Mouse (Mus musculus): ENCODE results near the gene Tmem181a. TPM values are rescaled to one million over a fixed set of nuclear protein-coding genes. Genes with fewer than 3 reads are reported as not detected.
"Not testable (repeated sequence)": the region's sequence is repeated elsewhere in the genome, so short reads cannot be mapped to it uniquely, and the experiment has no call there.

Gene Tmem181a
- 53.2 and 58.4 TPM in 2 replicates for polyA plus RNA-seq (2015; fragmentation: Nextera tagmentation; extraction: Ambion mirVana)

DNA sequence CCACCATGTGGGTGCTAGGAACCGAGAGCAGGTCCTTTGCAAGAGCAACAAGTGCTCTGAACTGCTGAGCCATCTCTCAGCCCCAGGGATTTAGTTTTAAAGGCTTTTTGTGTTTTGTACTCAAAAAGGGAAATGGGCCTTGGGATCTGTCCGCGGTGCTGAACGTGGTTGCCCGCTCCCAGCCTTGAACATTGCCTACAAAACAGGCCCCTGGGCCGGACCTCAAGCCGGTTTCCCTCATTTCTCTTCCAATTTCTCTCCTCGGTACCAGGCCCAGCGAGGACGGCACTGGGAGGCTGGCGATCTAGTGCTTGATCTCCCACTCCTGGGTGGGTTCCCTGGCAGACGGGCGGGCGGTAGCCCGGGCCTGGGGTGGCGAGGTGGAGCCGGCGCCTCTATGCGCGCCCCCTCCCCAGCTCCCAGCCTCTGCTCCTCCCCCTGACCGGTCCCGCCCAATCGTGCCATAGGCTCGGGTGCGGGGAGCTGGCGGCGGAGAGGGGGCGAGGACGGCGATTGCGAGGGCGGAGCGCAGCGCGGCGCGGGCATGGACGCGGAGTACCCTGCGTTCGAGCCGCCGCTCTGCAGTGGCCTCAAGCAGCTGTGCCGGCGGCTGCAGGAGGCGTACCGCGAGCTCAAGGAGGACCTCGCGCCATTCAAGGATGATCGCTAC is at the start of gene Tmem181a:
Tmem181a (plus strand) TSS at position 461 of the 670 bp plus-strand sequence.
- Histone ChIP-seq H3K27ac (replicated peaks) (peak within 1 kb of the TSS; percentile 65), H3K4me3 (peak within 1 kb of the TSS; percentile 41), H3K9ac (peak within 1 kb of the TSS; percentile 45), H3K4me2 (peak within 1 kb of the TSS; percentile 54)
- not testable (repeated sequence) for H3K9me3 ChIP-seq; H3K27me3 ChIP-seq; H3K36me3 ChIP-seq; H3K4me1 ChIP-seq (replicated peaks)
- under 1% methylated on average over 23 of the region's 51 CpGs for WGBS
- peak; percentile 92 for ATAC-seq (ENCODE audit: low FRiP score, low read depth)

DNA sequence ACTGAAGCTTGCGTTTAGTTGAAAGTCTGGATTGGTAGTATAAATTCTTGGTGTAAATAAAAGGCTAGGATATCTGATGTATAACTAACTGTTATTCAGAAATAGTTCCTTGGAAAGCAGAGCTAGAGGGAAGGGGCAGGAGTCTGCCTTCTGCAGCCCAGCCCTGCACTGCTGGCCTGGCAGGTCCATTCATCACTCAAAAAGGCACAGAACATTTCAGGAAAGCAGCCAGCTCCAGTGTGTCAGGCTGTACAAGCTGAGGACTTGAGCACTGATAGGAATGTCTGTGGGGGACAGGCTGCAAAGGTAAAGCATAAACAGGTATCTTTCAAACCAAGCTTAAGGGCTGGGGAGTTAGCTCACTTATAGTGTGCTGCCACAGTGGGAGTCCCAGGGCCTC is 44.9 kb upstream of the Tmem181a start:
- ATAC-seq (ENCODE audit: low FRiP score, low read depth): no peak
- no peak overlapping the region for H3K4me2 ChIP-seq
- no peaks in the 10 kb centered on the region for H3K4me1 ChIP-seq (replicated peaks)
- H3K9ac ChIP-seq: no peak overlapping the region
- no peak overlapping the region for H3K27ac ChIP-seq (replicated peaks)
- peaks cover 54% of the 10 kb centered on the region for H3K36me3 ChIP-seq
- H3K27me3 ChIP-seq: no peaks in the 10 kb centered on the region
- no peak overlapping the region for H3K4me3 ChIP-seq
- 88% methylated on average over 1 of the region's 1 CpGs for WGBS
- no peaks in the 10 kb centered on the region for H3K9me3 ChIP-seq

DNA sequence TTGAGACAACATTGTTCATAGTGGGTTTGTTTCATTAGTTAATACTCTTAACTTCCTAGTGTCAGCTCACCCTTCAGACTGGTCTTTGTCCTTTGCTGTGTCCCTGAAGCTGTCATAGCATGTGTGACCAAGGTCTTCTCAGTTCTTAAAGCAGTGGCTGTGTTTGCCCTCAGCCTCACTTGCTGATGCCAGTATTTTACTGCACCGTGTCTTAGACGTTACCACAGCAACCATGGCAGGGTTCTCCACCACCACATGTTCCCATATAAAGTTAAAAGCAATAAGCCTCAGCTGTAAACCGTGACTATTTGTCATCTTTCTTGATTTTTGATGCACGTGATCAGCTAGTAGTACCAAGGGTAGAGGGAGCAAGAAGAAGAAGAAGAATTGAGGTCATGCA is 41.0 kb upstream of the Tmem181a start:
- Histone ChIP-seq H3K27ac (replicated peaks) (no peak overlapping the region), H3K27me3 (no peaks in the 10 kb centered on the region), H3K9me3 (no peaks in the 10 kb centered on the region), H3K36me3 (peaks cover 43% of the 10 kb centered on the region), H3K4me1 (replicated peaks) (no peaks in the 10 kb centered on the region), H3K4me3 (no peak overlapping the region), H3K9ac (no peak overlapping the region), H3K4me2 (no peak overlapping the region)
- 88% methylated on average over 4 of the region's 4 CpGs for WGBS
- no peak for ATAC-seq (ENCODE audit: low FRiP score, low read depth)

DNA sequence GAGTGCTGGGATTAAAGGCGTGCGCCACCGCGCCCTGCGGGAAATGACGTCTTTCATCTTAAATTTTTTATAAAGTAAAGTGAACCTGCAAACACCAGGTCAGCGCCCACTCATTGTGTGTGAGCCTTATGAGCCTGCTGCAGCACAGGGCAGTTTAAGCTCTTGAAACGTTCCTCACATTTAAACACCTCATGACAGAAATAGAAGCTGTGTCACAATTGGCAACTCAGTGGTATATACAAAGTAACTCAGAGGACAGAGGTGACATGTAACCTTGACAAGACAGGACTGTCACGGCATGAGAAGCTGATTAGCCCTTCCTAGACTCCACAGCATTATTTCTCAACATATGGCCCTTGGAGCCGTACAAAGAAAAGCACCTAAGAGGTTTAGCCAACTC is 40.1 kb upstream of the Tmem181a start:
- no peaks in the 10 kb centered on the region for H3K27me3 ChIP-seq
- WGBS: 95% methylated on average over 10 of the region's 10 CpGs
- H3K36me3 ChIP-seq: peaks cover 43% of the 10 kb centered on the region
- H3K27ac ChIP-seq (replicated peaks): no peak overlapping the region
- no peak overlapping the region for H3K4me2 ChIP-seq
- no peak overlapping the region for H3K9ac ChIP-seq
- no peaks in the 10 kb centered on the region for H3K9me3 ChIP-seq
- ATAC-seq (ENCODE audit: low FRiP score, low read depth): no peak
- H3K4me1 ChIP-seq (replicated peaks): no peaks in the 10 kb centered on the region
- H3K4me3 ChIP-seq: no peak overlapping the region

DNA sequence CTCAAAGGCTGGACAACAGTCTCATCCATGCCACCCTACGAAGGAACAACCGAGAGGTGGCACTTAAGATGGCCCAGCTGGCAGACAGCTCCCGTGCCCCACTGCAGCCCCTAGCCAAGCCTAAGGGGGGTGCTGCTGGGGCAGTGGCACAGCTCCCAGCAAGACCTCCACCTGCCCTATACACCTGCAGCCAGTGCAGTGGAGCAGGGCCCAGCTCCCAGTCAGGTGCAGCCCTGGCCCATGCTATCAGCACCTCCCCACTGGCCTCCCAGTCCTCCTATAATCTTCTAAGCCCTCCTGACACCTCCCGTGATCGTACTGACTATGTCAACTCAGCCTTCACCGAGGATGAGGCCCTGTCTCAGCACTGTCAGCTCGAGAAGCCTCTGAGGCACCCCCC is 24.0 kb upstream of the Tmem181a start:
- WGBS: no CpG with 5 or more reads among the region's 7 CpGs
- not testable (repeated sequence) for H3K27me3 ChIP-seq; H3K4me3 ChIP-seq; H3K4me1 ChIP-seq (replicated peaks); H3K4me2 ChIP-seq; H3K9me3 ChIP-seq; ATAC-seq (ENCODE audit: low FRiP score, low read depth); H3K36me3 ChIP-seq; H3K27ac ChIP-seq (replicated peaks); H3K9ac ChIP-seq

DNA sequence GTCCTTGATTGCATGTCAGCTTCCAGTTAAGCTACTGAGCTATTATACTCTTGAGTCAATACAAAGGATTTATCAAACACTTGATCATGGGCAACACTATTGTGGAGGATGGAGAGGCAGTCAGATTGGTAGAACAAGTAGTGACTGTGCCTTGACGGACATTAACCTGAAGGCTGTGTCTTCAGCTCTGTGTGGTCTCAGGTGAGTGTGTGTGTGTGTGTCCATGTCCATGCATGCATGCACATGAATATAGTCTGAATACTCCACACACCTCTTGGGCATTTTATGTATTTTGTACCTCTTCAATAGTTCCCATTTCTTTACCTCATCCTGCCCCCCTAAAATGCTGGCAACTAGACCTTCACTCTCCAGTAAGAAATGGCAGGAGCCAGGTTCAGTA is 5.4 kb upstream of the Tmem181a start:
- not testable (repeated sequence) for H3K9me3 ChIP-seq; H3K36me3 ChIP-seq; H3K27ac ChIP-seq (replicated peaks); H3K9ac ChIP-seq; ATAC-seq (ENCODE audit: low FRiP score, low read depth); H3K4me2 ChIP-seq; H3K4me1 ChIP-seq (replicated peaks); H3K4me3 ChIP-seq; H3K27me3 ChIP-seq
- 96% methylated on average over 1 of the region's 1 CpGs for WGBS

DNA sequence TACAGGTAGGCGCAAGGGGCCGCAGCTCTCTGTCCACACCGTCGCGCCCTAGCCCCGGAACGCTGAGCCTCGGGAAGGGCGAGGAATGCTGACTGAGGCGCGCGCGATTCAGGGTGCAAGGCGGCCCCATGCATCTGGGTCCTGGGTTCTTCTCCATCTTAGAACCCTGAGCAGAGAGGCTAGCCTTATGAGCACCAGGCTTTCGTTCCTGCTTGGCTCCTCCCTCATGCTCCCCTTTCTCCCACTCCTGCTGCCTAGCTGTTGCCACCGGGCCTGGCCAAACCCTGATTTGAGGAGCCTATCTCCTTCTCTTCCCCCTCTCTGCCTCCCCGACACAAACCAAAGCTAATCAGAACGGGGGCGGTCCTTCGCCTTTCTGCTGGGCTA is 403 bp downstream of the Tmem181a start:
- not testable (repeated sequence) for H3K4me1 ChIP-seq (replicated peaks); H3K9me3 ChIP-seq; ATAC-seq (ENCODE audit: low FRiP score, low read depth); H3K27me3 ChIP-seq; H3K36me3 ChIP-seq
- Histone ChIP-seq H3K4me2 (peak overlapping the region; percentile 54), H3K9ac (peak overlapping the region; percentile 45), H3K27ac (replicated peaks) (peak overlapping the region; percentile 65), H3K4me3 (peak overlapping the region; percentile 41)
- WGBS: 0% methylated on average over 14 of the region's 20 CpGs

DNA sequence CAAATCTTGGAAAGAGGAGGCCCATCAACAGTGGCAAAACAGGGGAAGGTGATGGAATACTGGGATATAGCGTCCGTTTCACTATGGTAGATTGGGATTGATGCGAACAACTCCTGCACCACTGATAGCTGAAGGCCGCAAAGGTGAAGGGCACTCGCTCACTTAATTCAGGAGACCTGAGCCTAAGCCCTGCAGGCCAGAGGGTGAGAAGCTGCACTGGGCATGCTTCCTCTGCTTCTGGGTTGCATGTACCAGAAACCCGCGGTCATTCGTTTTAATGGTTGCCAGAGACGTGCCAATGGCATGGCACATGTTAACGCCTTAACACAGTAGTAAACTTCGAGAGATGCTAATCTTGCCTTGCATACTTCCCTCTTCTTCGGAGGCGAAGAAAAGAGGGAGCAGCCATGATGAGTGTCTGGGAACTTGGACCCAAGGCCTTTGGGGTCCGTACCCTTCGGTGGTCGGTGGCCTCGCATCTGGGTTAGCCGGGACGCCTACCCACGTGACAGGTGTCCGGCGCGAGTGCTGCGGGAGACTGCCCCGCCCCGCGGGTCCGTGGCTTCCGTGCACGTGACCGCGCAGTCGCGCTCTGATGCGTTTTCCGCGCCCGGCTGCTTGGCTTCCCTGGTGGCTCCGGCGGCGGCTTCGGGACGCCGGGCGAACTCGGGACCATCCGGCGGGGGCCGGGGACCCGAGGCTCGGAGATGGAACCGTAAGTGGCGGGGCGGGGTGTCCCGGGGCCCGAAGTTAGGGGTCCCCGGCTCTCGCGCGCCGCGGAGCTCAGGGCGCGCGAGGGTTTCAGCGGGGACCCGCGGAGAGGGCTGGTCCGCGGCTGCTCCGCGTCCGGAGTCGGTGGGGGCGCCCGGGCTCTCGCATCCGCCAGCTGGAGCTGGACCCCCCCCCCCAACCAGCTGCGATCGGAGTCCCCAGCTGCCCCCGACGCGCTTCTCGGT is 13.5 kb downstream of the Tmem181a start:
- H3K4me2 ChIP-seq: peak overlapping the region; percentile 72
- peak; percentile 74 for ATAC-seq (ENCODE audit: low FRiP score, low read depth)
- H3K9ac ChIP-seq: peak overlapping the region; percentile 42; the same call in 1 of the 2 replicates
- peak overlapping the region; percentile 50 for H3K4me3 ChIP-seq
- peak overlapping the region; percentile 20; the same call in 1 of the 2 replicates for H3K27ac ChIP-seq (replicated peaks)
- H3K36me3 ChIP-seq; H3K4me1 ChIP-seq (replicated peaks); H3K27me3 ChIP-seq; H3K9me3 ChIP-seq: not testable (repeated sequence)
- 4% methylated on average over 39 of the region's 84 CpGs for WGBS

DNA sequence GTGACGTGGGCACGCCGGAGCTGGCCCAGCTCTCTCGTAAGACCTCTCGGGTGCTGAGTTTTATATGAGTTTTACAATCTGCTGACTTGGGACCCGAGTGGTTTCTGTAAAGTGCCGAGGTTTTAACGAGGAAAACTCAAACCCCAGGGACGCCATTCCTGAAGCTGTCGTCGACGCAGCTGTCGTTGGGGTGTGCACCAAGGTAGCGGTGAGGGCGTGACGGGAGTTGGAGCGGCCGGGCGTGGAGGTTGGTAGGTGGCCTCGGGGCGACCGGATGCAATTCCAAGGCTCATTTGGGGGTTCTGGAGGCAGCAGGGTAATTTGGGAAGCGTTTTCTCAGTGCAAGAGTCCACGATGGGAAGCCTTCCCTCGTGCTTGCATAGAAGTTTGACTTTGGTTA is 14.2 kb downstream of the Tmem181a start:
- H3K4me2 ChIP-seq: peak overlapping the region; percentile 72
- peak overlapping the region; percentile 20; the same call in 1 of the 2 replicates for H3K27ac ChIP-seq (replicated peaks)
- peak overlapping the region; percentile 50 for H3K4me3 ChIP-seq
- not testable (repeated sequence) for H3K27me3 ChIP-seq; H3K4me1 ChIP-seq (replicated peaks); H3K36me3 ChIP-seq; H3K9me3 ChIP-seq
- 0 out of 2 replicates have a peak, but pooled peaks have one; percentile 7 for ATAC-seq (ENCODE audit: low FRiP score, low read depth)
- WGBS: under 1% methylated on average over 25 of the region's 25 CpGs
- peak overlapping the region; percentile 42; the same call in 1 of the 2 replicates for H3K9ac ChIP-seq

DNA sequence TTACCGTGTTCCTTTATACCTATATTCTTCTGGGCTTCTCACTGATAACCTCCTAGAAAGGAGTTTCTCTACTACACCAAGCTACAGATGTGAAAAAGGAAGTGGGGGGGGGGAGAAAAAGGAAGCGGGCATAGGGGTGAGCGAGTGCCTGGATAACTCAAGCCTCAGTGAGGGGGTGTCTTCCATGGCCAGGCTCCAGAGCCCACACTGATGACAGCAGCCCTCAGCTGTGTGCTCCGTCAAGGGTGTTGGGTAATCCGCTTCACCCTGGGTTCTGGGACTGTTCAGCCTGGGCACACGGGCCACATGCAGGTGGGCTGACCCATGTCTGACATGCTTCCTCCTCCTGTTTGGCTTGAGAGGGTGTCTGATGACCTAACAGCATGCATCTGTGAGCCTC is 15.3 kb downstream of the Tmem181a start:
- not testable (repeated sequence) for ATAC-seq (ENCODE audit: low FRiP score, low read depth)

DNA sequence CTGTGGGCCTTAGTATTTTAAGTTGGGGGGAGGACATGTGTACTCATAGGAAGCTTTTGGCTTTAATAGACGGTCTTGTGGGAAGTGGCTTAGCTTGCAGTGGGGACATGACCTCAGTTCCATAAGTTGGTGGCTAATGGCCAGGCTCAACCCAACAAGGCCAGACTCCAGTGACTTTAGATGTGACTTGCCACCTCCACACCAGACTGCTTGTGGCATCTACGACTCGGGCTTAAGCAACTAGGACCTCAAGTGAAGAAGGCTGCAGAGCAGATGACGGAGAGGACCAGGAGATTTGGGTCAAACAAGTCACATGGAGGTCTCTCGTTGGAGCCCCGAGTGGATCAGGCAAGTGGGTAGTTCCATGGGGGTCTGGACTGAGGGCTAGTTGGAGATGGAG is 18.0 kb downstream of the Tmem181a start:
- not testable (repeated sequence) for H3K4me3 ChIP-seq; H3K9me3 ChIP-seq; H3K4me2 ChIP-seq; H3K27ac ChIP-seq (replicated peaks); H3K27me3 ChIP-seq; H3K36me3 ChIP-seq; ATAC-seq (ENCODE audit: low FRiP score, low read depth); H3K9ac ChIP-seq; H3K4me1 ChIP-seq (replicated peaks)
- 98% methylated on average over 5 of the region's 6 CpGs for WGBS

More for the DNA sequence above, 15.3 kb downstream of the Tmem181a start:
- not testable (repeated sequence) for H3K36me3 ChIP-seq; H3K4me1 ChIP-seq (replicated peaks); H3K4me3 ChIP-seq; H3K9ac ChIP-seq; H3K27me3 ChIP-seq; H3K4me2 ChIP-seq; H3K27ac ChIP-seq (replicated peaks); H3K9me3 ChIP-seq
- WGBS: 99% methylated on average over 6 of the region's 6 CpGs

DNA sequence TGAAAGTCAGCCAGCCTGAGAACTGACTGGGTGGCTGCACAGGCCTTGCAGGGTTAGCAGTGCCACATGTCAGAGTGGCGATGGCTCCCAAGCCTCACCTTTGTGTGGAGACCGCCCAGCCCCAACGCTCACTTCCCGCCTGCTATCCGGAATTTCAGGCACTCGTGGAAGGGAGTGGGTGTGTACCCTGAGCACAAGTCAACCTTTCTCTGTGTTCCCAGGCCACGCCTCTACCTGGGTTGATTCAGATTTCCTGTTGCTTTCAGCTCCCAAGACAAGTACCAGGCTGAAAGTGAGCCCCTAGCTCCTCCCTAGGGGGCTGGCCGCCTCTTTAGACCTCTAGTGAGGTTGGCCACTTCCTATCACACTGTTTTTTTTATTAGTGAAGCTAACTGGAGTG is 22.5 kb downstream of the Tmem181a start:
- not testable (repeated sequence) for H3K4me3 ChIP-seq; H3K9me3 ChIP-seq; H3K36me3 ChIP-seq; H3K4me2 ChIP-seq; H3K27ac ChIP-seq (replicated peaks); ATAC-seq (ENCODE audit: low FRiP score, low read depth); H3K9ac ChIP-seq; H3K27me3 ChIP-seq; H3K4me1 ChIP-seq (replicated peaks)
- 74% methylated on average over 8 of the region's 8 CpGs for WGBS
